Mouse (Mus musculus): ENCODE measurements at regions not wholly inside any gene's neighbourhood (a gene's known extent, or its start where the extent isn't known, plus 50 kb on each side); places are given as distances from the start of the nearest gene placed in this dataset.

GRCm38 (mm10) chr14:25306961-25307654, 151.9 kb upstream of the Zmiz1 start:
- DNase-seq, result no peak

- no peak for DNase-seq
Measured at GRCm38 (mm10) chr14:25308051-25308450, 150.9 kb upstream of the Zmiz1 start.

DNA sequence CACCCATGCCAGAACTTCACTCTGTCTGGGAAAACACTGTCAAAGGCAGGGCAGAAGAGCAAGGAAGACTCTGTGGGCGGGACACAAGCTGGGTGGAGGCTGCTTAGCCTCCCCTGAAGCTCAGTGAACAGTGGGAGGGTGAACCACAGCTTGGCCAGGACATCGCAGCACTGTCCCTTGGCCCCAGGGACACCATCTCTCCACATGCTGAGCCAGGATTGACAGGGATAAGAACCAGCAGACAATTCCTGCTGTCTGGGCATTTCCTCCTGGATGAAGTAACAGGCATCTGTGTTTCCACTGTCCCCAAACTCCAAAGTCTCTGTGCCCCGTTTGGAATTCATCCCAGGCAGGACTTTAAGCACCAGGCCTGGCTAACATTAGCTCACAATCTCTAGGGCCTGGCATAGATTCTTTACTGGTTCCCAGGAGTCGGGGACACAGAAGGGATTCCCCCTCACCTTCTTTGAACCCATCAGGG, 148.3 kb upstream of the Zmiz1 start:
- DNase-seq, result peak; percentile 52

- DNase-seq, result no peak
Measured at GRCm38 (mm10) chr14:25311475-25311874, 147.5 kb upstream of the Zmiz1 start.

- DNase-seq, result peak; percentile 58
Measured at GRCm38 (mm10) chr14:25312135-25312534, 146.8 kb upstream of the Zmiz1 start.

DNA sequence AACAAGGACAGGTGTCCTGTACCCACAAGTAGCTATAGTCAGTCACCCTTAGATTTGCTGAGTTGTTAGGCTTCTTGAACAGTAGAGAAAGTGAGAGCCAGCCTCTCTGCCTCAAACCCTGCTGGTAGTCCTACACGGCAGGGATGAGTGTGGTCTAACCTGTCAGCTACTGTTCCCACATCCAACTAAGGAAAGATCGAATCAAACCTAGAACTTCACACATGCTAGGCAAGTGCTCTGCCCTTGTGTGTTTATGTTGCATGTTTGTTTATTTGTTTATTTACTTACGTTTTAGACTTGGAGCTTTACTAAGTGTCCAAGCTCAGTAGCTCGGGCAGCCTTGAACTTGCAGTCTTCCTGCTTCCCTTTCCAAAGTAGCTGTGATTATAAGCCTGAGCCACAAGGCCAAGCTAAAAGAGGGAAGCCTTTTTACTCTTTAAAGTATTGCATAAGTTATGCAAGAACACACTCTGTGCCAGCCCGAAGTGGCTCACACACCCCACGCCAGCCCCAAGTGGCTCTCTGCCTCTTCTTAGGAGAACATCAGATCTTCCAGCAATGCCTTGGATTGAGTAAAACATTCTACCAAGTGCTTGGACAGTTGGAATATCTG, 146.1 kb upstream of the Zmiz1 start:
- DNase-seq, result no peak

DNA sequence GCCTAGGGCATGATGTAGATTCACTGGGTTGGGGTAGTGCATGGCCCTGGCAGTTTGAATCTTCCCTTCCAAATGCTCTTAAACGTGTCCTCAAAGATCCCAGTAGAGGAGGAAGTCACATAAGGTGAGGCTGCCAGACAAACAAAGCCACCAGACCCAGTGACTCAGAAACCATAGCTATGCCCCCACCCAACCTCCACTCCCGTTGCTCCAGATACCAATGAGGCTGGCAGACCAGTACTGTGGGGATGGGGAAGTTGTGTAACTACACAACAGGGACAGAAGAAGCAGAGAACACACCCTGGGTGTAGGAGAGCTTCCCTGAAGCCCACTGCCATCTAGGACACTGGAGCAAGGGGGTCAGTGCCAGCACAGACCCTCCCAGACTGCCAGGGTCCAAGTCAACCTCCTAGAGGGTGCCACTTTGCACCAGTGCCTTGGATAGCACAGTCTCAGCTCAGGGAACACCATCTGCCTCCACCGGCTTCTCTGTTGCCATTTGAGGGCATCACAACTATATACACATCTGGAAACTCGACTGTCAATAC, 145.2 kb upstream of the Zmiz1 start:
- no peak for DNase-seq

- no peak for DNase-seq
Measured at GRCm38 (mm10) chr14:25316491-25316890, 142.5 kb upstream of the Zmiz1 start.

DNA sequence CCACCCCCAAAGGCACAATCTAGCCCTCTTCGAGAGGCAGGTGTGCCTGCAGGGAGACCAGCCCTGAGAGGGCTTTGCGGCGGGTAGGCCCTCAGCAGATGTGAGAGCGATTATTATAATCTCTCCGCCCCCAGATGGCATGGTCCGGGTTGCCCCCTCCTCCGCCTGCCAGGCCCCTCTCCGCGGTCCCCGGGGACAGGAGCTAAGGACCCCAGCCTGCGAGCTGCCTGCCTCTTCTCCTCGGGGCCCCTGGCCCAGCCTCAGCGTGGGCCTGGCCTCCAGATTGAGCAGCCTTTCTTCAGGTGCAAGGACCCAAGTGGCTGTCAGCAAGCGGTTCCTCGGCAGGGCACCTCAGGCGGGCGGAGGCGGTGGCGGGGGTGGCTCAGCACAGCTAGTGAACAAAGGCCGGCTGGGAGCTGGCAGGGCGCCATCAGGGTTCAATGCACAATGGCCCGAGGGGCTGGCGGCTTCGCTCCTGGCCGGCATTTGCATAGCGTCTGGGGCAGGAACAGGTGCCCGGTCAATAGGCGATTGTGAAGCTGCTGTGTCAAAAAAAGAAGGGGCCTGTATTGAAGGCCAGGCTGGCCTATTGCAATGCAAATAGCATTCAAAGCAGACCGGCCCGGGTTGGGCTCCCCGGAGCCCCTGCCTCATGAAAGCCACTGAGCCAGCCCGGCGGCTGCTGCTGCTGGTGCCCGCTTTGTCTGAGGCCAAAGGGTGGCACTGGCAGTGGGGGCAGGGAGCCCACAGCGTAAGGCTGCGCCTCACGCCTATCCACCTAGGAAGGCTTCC, 141.1 kb upstream of the Zmiz1 start:
- DNase-seq, result peak; percentile 91

DNA sequence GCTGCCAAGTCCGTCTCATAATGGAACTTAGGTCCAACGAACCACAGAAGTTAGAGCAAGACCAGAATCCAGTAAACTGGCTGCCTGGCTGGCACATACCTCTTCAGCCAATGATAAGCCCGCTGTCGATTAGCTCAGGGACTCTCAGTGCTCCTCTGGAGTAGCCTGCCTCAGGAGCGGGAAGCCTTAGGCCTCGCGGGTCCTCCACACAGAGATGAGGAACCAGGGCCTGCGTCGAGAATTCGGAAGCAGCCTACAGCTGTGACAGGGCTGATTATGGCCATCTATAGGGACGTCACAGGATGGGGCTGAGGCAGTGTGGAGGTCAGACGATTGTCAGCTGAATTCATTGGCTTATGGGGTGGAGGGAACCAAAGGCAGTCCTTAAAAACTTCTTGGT, 140.1 kb upstream of the Zmiz1 start:
- no peak for DNase-seq

DNA sequence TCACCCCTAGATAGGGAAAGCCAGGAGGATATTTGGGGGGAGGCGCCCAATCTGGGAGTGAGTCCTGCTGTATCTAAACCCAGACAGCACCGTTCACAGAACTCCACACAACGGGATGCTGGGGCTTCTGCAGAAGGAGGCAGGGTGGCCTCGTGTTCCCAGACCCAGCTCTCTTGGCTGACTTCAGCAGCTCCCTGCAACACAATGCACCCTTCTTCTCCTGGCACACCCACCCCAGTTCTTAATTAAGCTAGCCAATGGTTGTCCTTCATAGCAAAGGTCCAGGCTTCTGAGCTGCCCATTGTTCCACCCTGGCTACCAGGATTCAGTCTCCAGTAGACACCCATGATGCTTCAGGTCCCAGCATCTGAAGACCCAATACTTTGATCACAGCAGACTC, 138.8 kb upstream of the Zmiz1 start:
- no peak for DNase-seq

DNA sequence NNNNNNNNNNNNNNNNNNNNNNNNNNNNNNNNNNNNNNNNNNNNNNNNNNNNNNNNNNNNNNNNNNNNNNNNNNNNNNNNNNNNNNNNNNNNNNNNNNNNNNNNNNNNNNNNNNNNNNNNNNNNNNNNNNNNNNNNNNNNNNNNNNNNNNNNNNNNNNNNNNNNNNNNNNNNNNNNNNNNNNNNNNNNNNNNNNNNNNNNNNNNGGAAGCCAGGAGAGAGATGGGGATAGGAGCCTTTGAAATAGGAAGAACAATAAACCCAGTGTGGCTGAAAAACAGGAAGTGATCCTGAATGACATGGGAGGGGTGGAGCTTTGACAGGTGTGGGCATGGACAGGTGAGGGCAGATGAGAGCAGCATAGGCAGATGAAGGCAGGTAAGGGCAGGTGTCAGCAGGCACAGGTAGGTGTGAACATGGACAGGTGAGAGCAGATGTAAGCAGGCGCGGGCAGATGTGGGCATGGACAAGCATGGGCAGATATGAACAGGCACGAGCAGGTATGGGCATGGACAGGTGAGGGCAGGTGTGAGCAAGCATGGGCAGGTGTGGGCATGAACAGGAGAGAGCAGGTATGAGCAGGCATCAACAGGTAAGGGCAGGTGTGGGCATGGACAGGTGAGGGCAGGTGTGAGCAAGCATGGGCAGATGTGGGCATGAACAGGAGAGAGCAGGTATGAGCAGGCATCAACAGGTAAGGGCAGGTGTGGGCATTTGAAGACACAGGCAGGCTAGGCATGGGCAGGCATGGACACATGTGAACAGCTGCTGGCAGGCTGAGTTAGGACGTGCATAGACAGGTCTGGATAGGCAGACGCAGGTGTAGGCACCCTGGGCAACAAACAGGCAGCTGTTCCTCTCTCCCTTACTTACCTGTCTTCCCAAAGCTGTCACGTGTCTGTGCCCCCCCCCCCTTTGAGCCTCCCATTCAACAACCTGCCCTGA, 135.2 kb upstream of the Zmiz1 start:
- DNase-seq, result no peak

DNA sequence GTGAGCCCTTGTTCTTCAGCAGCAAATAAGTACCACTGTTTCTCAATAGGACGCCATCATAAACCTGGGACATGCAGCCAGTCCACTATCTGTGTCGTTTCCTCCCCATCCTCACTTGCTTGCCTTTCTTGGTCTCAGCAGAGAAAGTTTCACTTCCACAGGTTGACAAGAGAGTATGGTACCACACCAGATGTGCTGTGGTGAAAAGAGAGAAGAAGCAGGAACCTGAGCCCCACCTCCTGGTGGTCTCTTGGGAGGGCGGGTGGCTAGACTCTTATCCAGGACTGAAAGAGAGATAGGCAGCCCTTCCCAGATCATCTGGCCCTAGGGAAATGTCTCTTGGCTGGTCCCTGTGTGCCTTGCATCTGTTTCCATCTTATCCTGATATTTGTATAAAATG, 133.1 kb upstream of the Zmiz1 start:
- no peak for DNase-seq

GRCm38 (mm10) chr14:25328230-25328629, 130.8 kb upstream of the Zmiz1 start:
- no peak for DNase-seq

DNA sequence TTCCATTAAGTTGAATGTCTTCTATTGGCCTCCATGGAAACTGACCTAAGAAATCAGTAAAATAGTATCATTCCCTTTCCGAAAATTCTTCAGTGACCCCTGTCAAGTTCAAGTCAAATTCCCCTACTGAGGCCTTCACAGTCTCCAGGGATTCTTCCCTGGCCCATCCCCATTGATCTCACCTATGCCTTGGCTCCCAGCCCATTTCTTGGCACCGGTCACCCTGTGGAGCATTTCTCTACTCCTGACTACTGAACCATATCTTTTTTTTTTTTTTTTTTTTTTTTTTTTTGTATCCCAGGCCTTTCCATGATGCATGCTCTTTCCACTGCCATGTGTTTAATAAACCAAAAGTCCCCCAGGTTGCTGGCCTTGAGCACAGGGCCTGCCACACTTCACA, 124.8 kb upstream of the Zmiz1 start:
- peak; percentile 77 for DNase-seq

- DNase-seq, result no peak
Measured at GRCm38 (mm10) chr14:25336875-25337274, 122.1 kb upstream of the Zmiz1 start.

DNA sequence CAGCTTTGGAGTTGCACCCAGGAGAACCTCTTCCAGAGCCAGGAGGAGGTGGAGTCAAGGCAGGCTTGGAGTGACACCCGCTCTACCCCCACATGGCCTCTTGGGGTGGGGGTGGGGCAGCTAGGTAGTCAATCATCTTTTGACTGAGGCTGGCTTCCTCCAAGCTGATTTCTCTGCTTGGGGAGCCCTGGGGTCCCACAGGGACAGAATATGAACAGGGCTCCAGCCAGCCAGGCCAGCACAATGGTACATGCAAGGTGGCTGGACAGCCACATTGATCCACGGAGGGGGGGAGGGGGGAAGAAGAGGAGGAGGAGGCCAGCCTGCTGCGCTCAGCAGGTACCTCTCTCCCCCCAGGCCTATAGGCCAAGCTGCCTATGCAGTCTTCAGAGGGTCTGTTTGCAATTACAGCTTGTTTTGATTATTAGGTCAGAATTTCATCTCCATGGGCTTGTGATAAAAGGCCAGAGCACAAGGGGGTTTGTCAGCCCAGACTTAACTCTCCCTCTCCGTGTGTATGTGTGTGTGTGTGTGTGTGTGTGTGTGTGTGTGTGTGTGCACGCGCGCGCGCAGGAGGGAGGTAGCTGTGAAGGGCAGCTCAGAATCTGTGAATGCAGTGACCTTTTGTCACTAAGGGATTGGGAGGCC, 120.5 kb upstream of the Zmiz1 start:
- no peak for DNase-seq

GRCm38 (mm10) chr14:25340845-25341244, 118.1 kb upstream of the Zmiz1 start:
- DNase-seq, result no peak

- no peak for DNase-seq
Measured at GRCm38 (mm10) chr14:25341848-25342427, 117.0 kb upstream of the Zmiz1 start.

GRCm38 (mm10) chr14:25342865-25343565, 116.0 kb upstream of the Zmiz1 start:
- no peak for DNase-seq

- peak; percentile 22 for DNase-seq
Measured at GRCm38 (mm10) chr14:25345995-25346394, 113.0 kb upstream of the Zmiz1 start.
